Mouse (Mus musculus) embryo, embryonic 10.5 days (tissue): ENCODE results near the gene Ndufaf3.

Experiments
- DNase-seq: peaks from one replicate; pipeline ENCODE4 v3.0.0-alpha.2; 2015; ENCODE audit warnings: low spot score

The Ndufaf3 gene

DNA sequence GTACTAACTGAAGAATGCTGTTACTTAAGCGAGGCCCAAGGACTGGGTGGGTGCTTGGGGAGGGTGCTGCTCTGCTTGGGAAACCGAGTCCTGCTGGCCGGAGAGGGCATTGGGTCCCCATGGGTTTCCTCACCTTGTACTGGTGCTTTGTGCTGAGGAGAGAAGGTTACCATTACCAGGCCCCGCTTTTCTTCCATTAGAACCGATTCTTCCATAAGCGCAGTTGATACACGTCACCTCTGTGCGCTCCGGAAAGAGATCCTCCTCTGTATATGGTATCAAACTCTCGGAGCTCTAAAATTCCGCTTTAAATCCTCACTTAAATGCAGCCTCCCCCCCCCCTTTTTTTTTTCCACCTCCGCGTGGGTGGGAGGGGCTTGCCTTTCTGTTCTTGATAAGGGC lies 49.3 kb downstream of the Ndufaf3 start:
- peak; percentile 69 for DNase-seq

DNA sequence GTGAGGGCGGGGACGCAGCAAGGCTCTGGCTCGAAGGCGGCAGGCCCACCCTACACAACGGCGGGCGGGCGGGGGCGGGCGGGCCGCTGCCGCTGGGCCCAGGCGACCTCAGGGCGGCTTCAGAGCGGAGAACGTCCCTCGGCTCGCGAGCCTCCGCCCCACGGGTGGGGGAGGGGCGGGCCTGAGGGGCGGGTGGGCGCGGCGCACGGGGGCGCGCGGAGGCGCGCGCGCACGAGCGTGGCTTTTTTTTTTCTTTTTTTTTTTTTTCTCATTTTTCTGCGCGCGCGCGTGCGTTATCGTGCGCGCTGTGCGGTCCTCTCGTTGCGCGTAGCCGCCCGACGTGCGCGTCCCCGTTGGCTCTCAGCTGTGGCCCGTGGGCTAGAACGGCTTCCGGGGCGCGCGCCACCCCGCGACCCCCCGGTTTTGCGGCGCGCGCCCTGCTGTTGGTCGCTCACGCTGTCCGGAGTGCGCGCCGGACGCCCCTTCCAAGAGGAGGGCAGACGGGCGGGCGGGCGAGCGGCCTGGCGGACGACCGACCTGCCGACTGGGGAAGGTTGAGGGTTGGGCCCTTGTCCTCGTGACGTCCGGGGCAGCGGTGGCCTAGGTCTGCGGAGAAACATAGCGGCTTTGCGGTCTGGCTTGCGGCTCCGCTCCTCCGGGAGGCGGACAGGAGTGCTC lies 49.8 kb downstream of the Ndufaf3 start:
- DNase-seq, result peak; percentile 89

DNA sequence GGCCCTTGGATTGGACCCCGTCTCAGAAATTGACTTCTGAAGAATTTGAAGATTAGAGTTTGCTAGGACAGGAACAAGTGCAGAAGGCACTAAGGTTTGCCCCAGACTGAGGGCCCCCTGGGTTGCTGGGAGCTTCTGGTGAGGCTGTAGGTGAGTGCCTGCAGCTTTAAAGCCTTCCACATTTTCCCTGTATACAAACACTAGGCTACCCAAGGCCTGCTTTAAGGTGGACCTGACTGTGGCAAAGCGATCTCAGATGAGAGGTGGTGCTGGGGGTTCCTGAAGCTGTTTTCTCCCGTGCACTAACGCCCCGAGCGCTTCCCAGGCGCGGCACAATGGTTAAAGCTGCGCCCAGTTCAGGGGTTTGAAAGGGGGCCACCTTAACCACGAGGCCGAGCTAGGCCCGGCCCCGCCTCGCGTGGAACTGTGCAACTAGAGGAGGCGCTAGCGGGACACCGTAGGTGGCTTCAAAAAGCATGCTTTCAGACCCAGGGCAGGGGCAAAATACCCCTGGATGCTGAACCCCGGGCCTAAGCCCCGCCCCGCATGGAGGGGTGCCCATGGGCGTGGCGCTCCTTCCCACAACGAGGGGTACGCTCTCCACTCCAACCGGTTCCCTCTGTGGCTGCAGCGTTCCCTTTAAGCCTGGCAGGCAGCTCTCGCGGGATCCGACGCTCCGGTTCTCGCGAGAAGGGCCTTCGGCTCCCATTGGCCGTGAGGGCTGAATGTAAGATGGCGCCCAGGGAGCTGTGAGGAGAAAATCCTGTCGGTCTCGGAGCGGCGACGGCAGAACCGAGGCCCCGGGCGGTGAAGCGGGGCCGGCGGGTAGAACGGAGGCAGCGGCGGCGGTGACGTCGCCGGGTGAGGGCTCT lies 50.6 kb downstream of the Ndufaf3 start, which contains the start of gene Qrich1:
Qrich1 (plus strand) TSS at position 427 of the 872 bp plus-strand sequence.
- peak; percentile 99 for DNase-seq
